Mouse (Mus musculus) olfactory bulb, adult 2 months (tissue): Measurements from ENCODE around the gene Meox2.

Source experiments
- CTCF ChIP-seq: fragments of 200-500 bp; IDR thresholded peaks from 2 replicates; pipeline ENCODE4 v1.5.1; 2012; ENCODE audit warnings: low read depth, mild to moderate bottlenecking, low read length, moderate library complexity; ENCODE audit not compliant: insufficient read depth
- POLR2A ChIP-seq: fragments of 200-500 bp; IDR thresholded peaks from 2 replicates; pipeline ENCODE4 v1.6.1; 2012; ENCODE audit warnings: mild to moderate bottlenecking, low read depth, low read length, moderate library complexity; ENCODE audit not compliant: insufficient read depth

- TF ChIP-seq CTCF (no peak), POLR2A (no peak)
Observed at GRCm38 (mm10) chr12:37107713-37108389, 489 bp upstream of the Meox2 start.
